Mouse (Mus musculus): ENCODE data around the gene Dstn. TPM values are rescaled to one million over a fixed set of nuclear protein-coding genes. Genes with fewer than 3 reads are reported as not detected.

Dstn gene
- total RNA-seq, 1 experiment from 2014 or later = 146 TPM

DNA sequence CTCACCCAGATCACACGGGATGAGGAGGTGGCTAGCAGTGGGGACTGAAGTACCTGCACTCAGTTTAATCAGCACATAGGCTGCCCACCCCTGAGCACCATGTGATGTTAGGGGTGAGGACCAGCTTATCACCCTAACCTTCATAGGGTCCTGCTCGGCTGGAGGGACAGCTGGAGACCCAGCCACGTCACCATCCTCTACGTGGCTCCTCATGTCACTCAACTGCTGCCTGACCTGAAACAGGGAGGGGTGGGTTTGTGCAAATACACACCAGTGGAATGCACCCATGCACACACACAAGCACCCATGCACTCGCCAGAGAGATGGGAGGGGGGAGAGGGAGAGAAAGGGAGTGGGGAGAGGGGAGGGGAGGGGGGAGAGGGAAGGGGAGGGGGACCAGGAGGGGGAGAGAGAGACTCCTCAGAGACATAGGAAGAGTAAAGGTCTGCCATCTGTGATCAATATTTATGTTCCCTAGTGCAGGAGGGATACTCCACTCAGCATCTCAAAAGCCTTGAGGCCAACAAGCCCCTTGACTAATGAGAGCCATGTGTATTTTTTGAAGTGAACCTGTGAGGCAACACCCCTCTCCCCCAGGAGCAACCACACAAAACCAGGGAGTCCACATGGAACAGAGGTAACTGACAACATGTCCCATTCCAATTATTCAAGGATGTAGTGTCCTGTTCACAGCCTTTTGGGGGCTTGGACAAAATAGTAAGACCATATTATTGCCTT, 35.3 kb downstream of the Dstn start:
- ATAC-seq (replicated peaks; ENCODE audit: insufficient number of reproducible peaks, low FRiP score, low TSS enrichment, poor library complexity, severe bottlenecking) = no peak

DNA sequence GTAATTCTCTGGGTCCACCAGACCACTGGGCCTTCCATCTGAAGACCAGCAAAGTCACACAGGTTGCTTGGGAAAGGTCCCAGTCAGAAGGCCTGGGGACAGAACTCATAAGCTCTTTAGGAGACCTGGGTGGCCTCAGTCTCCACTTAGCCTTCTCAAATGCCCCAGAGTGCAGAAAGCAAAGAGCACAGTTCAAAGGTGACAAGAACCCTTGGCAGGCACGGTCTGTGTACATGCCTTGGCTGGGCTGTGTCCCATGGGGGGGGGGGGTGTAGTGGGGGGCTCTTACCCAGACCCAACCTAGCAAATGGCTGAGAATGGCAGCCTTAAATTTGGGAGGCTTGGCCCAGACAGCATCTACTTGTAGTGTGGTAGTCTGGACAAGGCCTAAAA, 35.9 kb downstream of the Dstn start:
- no peak for ATAC-seq (replicated peaks; ENCODE audit: insufficient number of reproducible peaks, low FRiP score, low TSS enrichment, poor library complexity, severe bottlenecking)

DNA sequence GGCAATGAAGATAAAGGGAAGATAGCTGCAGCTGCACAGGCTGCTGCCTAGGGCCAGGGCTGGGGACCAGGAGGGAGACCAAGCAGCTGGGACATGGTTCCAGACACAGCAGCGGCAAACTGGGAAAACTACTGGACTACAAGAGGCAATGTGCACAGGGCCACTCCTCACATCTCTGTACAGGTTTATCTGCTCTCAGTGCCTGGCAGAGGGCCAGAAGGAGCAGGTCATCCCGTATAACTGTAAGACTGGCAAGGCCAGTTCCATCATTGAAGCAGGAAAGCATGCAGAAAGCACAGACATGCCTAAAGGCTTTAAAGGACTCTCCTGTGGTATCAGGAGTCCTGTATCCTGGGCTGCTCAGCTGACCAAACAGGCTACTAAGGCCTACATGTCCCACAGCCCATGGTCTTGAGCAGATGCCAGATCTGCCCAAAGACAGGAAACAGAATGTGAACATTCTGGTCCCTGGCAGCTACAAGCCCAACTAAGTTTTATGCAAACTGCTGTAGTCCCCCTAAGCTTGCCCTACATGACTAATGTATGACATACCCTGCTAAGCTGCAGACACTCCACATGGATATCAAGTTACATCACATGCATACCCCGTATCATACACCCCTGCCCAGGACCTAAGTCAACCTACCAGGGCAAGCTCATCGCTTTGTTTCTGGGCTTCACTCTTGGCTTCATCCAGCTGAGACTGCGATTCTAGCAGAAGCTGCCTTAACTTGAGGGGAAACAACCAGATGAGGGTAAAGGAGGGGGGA, 36.6 kb downstream of the Dstn start:
- no peak for ATAC-seq (replicated peaks; ENCODE audit: insufficient number of reproducible peaks, low FRiP score, low TSS enrichment, poor library complexity, severe bottlenecking)

DNA sequence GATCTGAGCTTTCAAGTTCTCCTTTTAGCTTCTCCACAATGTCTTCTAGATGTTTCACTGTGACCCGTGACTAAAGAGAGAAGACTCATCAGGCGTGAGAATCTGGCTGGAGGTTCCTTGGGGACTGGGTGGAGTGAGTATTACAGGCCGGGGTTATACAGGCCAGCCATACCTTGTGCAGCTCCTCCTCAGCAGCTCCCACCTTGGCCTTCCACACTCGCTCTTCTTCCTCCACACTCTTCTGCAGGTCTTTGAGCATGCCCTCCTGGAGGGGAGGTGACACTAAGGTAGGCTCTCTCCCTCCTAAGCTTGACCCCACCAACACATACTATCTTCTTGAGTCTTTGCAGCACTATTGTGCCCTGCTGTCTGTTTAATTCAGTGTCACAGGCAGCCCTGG, 38.8 kb downstream of the Dstn start:
- no peak for ATAC-seq (replicated peaks; ENCODE audit: insufficient number of reproducible peaks, low FRiP score, low TSS enrichment, poor library complexity, severe bottlenecking)

DNA sequence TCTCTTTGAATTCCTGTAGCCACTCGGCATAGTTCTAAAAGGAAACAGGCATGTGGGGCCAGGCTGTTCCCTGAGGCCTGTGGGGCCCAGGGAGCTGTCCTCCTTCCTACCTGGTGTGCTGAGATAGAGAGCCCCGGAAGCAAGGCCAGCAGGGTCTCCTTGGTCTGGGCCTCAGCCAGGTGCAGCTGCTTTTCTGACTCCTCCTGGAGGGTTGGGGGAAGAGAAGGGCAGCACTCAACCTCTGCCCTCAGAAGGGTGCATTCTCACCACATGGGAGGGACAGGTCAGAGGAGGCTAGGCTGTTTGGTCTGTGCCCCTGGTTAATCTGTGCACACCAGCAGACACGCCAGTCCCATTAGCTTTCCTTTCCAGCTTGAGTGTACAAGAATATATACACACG, 39.9 kb downstream of the Dstn start:
- ATAC-seq (replicated peaks; ENCODE audit: insufficient number of reproducible peaks, low FRiP score, low TSS enrichment, poor library complexity, severe bottlenecking) = no peak

DNA sequence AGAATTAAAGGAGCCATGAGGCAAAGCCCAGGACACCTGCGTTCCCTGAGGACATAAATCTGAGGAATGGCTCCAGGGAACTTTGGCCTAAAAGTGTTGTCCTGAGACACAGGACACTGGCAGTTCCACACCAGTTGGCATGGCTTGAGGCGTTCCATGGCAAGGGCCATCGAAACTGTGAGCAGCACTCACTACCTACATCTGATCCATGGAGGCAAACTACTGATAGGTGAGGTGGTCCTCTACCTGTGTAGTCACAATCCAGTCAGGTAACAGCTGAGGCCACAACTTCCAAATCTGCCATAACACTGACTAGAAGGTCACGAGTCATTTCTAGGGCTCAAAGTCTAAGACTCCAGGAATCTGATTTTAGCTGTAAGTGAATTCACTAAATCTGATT, 40.6 kb downstream of the Dstn start:
- ATAC-seq (replicated peaks; ENCODE audit: insufficient number of reproducible peaks, low FRiP score, low TSS enrichment, poor library complexity, severe bottlenecking) = no peak

DNA sequence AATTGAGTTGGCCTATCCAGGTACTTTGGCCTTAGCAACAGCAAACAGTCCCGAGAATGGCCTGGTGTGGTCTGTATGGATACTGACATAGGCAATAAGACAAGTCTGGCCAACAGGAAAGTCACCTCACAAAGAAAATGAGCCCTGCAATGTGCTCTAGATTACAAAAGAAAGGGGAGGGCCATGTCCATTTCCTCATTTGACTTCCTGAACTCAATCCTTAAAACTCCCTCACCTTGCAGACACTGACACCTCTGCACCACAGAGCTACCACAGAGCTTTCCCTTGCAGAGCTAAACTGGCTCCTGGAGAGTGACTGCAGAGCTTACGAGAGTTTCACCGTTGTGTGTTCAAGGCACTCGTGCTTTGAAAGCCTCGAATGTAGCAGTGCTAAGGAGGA, 47.1 kb downstream of the Dstn start:
- ATAC-seq (replicated peaks; ENCODE audit: insufficient number of reproducible peaks, low FRiP score, low TSS enrichment, poor library complexity, severe bottlenecking) = 0 out of 2 replicates have a peak, but pooled peaks have one; percentile 20

DNA sequence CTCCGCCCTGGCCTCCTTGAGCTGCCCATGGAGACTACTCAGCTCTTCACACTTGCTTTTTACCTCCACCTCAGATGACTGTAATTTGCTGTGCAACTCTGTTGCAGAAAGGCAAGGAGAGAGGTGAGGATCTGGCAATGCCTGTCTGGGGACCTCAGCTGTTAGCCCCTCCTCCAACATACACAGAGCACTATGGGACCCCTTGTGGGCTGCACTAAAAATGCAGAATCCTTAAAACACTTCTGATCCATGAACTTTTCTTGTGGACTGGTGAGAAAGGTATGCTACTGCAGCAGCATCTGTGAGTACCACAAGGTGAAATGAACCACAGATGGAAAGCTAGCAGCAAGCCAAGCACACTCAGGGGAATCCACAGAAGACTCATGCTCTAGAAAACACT, 48.2 kb downstream of the Dstn start:
- ATAC-seq (replicated peaks; ENCODE audit: insufficient number of reproducible peaks, low FRiP score, low TSS enrichment, poor library complexity, severe bottlenecking) = no peak

DNA sequence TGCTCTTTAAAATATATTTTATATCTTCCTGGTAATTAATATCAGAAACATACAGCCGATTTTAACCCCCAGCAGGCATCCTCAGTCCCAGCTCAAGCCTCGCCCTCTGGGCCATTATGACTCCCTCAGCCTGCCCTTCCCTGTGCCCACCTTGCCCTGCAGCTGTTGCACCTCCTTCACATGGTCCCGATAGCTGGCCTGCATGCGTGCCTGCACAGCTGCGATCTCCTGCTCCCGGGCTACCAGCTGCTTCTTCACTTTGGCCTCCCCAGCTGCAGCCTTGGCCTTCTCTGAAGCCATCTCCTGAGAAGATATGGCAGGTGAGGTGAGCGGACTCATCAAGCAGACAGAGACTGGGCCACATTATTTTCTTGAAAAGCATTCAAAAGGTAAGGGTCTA, 54.1 kb downstream of the Dstn start:
- no peak for ATAC-seq (replicated peaks; ENCODE audit: insufficient number of reproducible peaks, low FRiP score, low TSS enrichment, poor library complexity, severe bottlenecking)

DNA sequence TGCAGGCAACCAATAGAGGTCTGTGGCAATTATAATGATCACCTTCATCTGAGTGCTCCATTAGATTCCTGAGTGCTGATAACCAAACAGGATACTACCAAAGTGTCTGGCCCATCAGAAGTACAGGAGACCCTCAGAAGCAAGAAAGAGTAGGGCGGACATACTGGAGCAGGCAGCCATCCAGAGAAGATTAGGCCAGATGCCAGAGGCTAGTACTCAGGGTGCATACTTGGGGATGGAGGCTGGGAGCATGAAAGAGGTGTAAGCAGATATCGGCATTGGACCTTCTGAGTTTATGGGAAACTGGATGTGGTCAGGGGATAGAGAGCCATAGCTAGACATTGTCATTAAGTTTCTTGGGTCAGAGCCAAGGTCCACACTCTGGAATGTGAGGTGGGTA, 55.7 kb downstream of the Dstn start:
- ATAC-seq (replicated peaks; ENCODE audit: insufficient number of reproducible peaks, low FRiP score, low TSS enrichment, poor library complexity, severe bottlenecking) = no peak

DNA sequence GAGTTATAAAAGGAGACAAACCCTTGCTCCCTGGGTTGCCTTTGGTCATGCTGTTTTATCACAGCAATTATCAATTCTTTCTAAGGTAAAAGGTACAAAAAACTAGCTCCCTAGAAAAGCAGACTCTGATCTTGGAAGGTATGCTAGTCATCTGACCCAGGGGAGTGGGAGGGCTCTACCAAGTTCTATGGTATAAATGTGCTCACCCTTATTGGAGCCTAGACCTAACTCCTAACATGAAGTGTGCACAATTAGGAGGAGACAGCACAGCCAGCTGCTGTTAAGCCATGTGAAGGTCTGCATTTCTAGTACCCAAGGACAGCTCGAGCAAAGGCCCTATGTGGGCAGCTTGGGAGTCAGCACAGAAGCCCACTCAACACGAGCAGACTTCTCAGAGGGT, 56.8 kb downstream of the Dstn start:
- no peak for ATAC-seq (replicated peaks; ENCODE audit: insufficient number of reproducible peaks, low FRiP score, low TSS enrichment, poor library complexity, severe bottlenecking)

DNA sequence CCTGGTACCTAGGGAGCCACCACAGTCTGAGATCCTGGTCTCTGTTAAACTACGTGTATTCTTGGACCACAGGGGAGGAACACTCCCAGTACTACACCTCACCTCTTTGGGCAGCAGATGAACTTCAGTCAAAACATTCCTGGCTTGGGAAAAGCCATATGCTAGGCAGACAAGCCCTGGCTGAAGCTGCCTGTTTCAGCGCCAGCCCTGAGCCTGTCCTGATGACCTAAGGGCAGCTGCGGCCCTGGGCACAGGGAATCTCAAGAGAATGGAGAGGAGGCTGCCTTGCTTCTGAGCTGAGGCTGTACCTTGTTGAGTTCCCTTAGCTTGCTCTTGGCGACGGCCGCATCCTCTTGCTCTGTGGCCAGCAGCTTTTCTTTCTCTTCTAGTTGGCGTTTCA, 58.0 kb downstream of the Dstn start:
- ATAC-seq (replicated peaks; ENCODE audit: insufficient number of reproducible peaks, low FRiP score, low TSS enrichment, poor library complexity, severe bottlenecking) = no peak

DNA sequence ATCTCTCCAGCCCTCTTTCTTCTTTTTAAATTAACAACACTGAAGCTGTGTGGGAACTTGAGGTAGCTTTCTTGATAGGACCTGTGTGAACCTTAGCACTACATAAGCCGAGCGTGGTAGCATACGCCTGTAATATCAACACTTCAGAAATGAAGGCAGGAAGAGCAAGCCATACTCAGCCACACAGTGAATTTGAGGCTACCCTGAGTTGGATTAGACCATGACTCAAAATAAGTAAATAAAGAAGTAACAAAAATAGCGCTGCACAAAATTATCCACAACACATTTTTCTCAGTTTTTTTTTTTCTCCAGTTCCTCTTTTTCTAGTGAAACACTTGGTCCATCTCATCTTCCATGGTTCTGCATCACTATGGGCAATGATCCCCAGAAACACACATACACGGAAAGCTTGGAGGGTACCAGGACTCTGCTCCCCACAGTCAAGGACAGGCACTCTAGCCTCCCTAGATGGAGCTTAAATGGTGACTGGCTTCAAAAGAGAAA, 60.1 kb downstream of the Dstn start:
- ATAC-seq (replicated peaks; ENCODE audit: insufficient number of reproducible peaks, low FRiP score, low TSS enrichment, poor library complexity, severe bottlenecking) = no peak

DNA sequence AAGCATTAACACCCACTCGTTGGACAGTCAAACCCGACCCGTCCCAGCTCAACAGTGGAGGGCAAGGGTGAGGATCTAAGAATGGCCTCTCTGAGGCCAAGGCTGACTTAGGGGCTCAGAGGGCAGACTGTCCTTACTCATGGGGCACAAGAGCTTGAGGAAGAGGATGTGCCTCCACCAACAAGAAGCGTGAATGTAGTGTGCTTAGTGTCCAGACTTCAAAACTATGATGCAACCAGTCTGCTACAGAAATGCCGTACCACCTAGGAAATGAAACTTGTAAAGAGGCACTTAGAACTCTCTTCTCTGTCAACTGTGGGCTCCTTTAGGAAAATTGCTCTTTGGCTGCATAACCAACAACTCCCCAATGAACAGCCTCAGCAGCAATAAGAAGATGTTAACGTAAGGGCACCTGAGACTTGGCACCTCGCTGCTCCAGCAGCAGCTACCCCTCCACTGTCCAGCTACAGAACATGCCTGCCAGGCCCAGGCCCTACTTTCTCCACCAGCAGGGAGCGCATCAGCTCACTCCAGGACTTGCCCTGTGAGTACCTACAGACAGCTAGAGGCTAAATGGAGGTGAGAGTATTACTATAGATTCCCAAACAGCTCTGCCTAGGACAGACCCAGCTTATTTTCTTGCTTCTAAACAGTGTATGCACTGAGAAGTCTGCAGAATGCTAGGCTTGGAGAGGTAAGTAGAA, 63.5 kb downstream of the Dstn start:
- ATAC-seq (replicated peaks; ENCODE audit: insufficient number of reproducible peaks, low FRiP score, low TSS enrichment, poor library complexity, severe bottlenecking) = peak; percentile 38

DNA sequence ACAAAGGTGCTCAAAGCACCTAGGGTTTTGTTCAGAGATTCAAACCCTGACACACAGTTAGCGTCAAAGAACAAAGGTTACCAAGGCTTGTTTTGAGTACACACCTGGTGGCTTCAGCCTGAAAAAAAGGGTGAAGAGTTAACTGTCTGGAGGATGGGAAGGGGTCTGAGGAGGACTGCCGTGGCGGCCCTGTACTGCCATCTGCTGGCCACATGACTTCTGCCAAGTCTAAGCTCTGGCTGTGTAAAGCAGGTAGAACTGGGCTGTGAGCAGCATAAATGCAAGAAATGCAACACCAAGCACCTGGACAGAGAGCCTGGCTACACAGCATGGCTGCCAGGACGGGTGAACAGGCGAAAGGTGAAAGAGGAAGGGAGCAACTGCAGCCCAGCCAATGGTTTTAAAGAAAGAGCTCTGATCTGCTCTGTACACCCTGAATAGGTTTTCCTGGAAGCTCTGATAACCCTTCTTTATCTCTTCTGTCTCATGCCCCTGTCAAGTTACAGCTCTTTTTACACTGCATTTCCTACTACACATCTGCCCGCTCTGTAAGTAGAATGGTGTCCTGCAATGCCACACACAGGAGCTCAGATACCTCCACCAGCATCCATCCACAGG, 65.8 kb downstream of the Dstn start:
- 0 out of 2 replicates have a peak, but pooled peaks have one; percentile 15 for ATAC-seq (replicated peaks; ENCODE audit: insufficient number of reproducible peaks, low FRiP score, low TSS enrichment, poor library complexity, severe bottlenecking)

DNA sequence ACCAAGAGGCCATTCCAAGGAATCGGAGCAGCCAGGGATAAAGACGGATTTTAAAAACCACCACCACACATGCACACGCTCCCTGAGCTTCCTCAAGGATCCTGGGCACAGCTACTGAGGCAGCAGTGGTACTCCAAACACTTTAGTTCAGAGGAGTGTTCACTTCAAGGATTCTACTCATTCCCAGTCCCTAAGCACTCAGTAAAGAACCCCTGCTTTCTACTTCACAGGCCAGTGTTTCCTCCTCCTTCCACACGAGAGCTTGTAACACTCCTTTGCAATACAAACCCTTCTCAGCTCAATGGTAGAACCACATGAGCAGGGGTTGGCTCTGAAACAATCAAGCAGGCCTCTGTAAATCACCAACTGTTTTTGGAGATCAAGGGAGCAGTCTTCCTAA, 67.0 kb downstream of the Dstn start:
- no peak for ATAC-seq (replicated peaks; ENCODE audit: insufficient number of reproducible peaks, low FRiP score, low TSS enrichment, poor library complexity, severe bottlenecking)

DNA sequence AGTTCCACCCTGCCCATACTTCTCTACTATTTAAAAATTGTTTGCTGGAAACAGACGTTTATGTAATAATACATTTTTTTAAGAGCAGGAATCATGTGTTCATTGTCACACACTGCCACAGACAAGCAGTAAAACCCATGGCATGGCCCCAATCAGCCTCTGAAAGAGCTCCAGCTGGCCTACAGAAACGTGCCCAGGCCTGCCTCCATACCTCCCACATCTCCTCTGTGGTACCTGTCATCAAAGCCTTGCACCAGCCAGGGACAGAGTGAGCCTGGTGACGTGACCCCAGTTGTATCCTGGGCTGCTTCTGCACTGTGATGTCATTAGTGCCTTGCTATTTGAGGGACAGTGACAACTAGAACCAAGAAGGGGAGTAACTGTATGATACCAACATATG, 67.8 kb downstream of the Dstn start:
- no peak for ATAC-seq (replicated peaks; ENCODE audit: insufficient number of reproducible peaks, low FRiP score, low TSS enrichment, poor library complexity, severe bottlenecking)

DNA sequence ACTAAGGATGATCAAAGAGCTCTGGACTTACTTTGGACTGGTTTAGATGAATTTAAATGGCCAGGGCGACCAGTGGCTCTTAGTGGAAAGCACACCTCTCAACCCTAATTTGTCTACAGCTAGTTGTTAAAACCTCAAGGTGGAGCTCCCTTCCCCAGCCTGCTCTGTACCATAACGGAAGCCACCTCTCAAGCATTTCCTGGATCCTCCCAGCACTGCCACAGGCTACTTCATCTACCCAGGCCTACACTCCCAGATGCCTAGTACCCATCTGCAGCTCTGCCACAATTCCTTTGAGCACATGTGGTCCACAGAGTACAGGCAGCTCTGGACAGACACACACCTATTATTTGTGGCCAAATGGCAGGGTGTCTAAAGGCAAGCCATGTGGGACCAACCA, 68.4 kb downstream of the Dstn start:
- ATAC-seq (replicated peaks; ENCODE audit: insufficient number of reproducible peaks, low FRiP score, low TSS enrichment, poor library complexity, severe bottlenecking) = no peak

DNA sequence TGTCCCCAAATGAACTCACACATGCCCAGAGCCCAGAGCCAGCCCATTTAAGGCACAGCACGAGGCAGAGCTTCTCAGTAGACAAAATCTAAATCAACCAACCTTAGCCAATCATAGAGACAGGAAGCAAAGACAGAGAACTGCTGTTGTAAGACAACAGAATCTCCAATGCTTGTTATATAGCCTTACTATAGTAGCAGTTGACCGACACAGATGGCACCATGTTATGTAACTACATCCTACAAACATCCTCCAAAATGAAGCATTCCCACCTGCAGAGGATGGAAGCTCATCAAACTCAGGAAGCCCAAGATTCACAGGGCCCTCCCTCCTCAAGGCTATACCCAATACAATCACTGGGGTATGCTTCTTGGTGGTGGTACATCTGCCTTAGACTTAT, 72.4 kb downstream of the Dstn start:
- ATAC-seq (replicated peaks; ENCODE audit: insufficient number of reproducible peaks, low FRiP score, low TSS enrichment, poor library complexity, severe bottlenecking) = no peak

All from monocyte, adult 5-6 weeks (primary cell).